Mouse (Mus musculus) stomach, embryonic 15.5 days (tissue): ENCODE data around the gene Baiap2l1. TPM values are rescaled to one million over a fixed set of nuclear protein-coding genes. Genes with fewer than 3 reads are reported as not detected.

Source experiments
- ATAC-seq: fragments of 200-750 bp; cut with Nextera tagmentation; 2 replicates; pipeline ENCODE4 v1.8.0; 2017; ENCODE audit warnings: low read depth, moderate number of reproducible peaks, moderate TSS enrichment; ENCODE audit not compliant: insufficient read depth, low FRiP score
- H3K27ac ChIP-seq: fragments of 300-500 bp; sonication (generic); 2 replicates; pipeline ENCODE4 v1.5.1; 2015; ENCODE audit warnings: mild to moderate bottlenecking, inconsistent platforms
- H3K27me3 ChIP-seq: fragments of 300-500 bp; sonication (generic); replicated peaks from 2 replicates; pipeline ENCODE4 v1.6.1; 2015; ENCODE audit warnings: inconsistent platforms
- H3K36me3 ChIP-seq: fragments of 300-500 bp; sonication (generic); 2 replicates; pipeline ENCODE4 v1.6.1; 2015; ENCODE audit warnings: inconsistent platforms
- H3K4me1 ChIP-seq: fragments of 300-500 bp; sonication (generic); 2 replicates; pipeline ENCODE4 v1.6.1; 2015; ENCODE audit warnings: inconsistent platforms
- H3K4me2 ChIP-seq: fragments of 300-500 bp; sonication (generic); 2 replicates; pipeline ENCODE4 v1.6.1; 2015; ENCODE audit warnings: mild to moderate bottlenecking, inconsistent platforms
- H3K4me3 ChIP-seq: fragments of 300-500 bp; sonication (generic); replicated peaks from 2 replicates; pipeline ENCODE4 v1.5.1; 2015; ENCODE audit warnings: inconsistent platforms
- H3K9ac ChIP-seq: fragments of 300-500 bp; sonication (generic); 2 replicates; pipeline ENCODE4 v1.6.1; 2015; ENCODE audit warnings: inconsistent platforms
- H3K9me3 ChIP-seq: fragments of 300-500 bp; sonication (generic); 2 replicates; pipeline ENCODE4 v1.6.1; 2016; ENCODE audit warnings: inconsistent platforms
- WGBS: fragments of 180-500 bp; shearing (Covaris S2); methylation state at CpG from one replicate; pipeline ENCODE4 v1.1.7; 2015; 5-methylcytosine and 5-hydroxymethylcytosine counted together
- polyA plus RNA-seq: library from polyadenylated mRNA; unstranded; fragments of >200 nt; fragmentation: Nextera tagmentation; extraction: Ambion mirVana; gene quantifications from 2 replicates; pipeline ENCODE4 v1.2.1, GENCODE M21; 2015

Gene Baiap2l1
- polyA plus RNA-seq, 1 experiment from 2014 or later, result 20.1 TPM

- no peak overlapping the region for H3K4me2 ChIP-seq
- H3K36me3 ChIP-seq, result no peaks in the 10 kb centered on the region
- ATAC-seq, result no peak
- 49% methylated on average over 4 of the region's 4 CpGs for WGBS
- H3K9ac ChIP-seq, result no peak overlapping the region
- H3K27me3 ChIP-seq, result no peaks in the 10 kb centered on the region
- H3K9me3 ChIP-seq, result no peaks in the 10 kb centered on the region
- H3K4me3 ChIP-seq, result no peak overlapping the region
- no peak overlapping the region for H3K27ac ChIP-seq
- peaks cover 6% of the 10 kb centered on the region; the same call in 1 of the 2 replicates for H3K4me1 ChIP-seq
These were observed 136.6 kb downstream of the Baiap2l1 start for GRCm38 (mm10) chr5:144221305-144221704.

- Histone ChIP-seq H3K9ac (no peak overlapping the region), H3K27ac (no peak overlapping the region), H3K9me3 (no peaks in the 10 kb centered on the region), H3K4me1 (peaks cover 6% of the 10 kb centered on the region; the same call in 1 of the 2 replicates), H3K4me2 (no peak overlapping the region), H3K4me3 (no peak overlapping the region), H3K36me3 (no peaks in the 10 kb centered on the region), H3K27me3 (no peaks in the 10 kb centered on the region)
- ATAC-seq, result no peak
- WGBS, result 85% methylated on average over 5 of the region's 5 CpGs
These were observed 138.0 kb downstream of the Baiap2l1 start for GRCm38 (mm10) chr5:144219936-144220335.

- WGBS, result 70% methylated on average over 12 of the region's 12 CpGs
These were observed 138.6 kb downstream of the Baiap2l1 start for GRCm38 (mm10) chr5:144219306-144219705.

GRCm38 (mm10) chr5:144218061-144218460 is 139.9 kb downstream of the Baiap2l1 start:
- Histone ChIP-seq H3K4me2 (no peak overlapping the region), H3K4me3 (no peak overlapping the region), H3K27me3 (no peaks in the 10 kb centered on the region), H3K36me3 (0 out of 2 replicates have a peak, but pooled peaks cover 7% of the 10 kb centered on the region), H3K9me3 (no peaks in the 10 kb centered on the region), H3K9ac (no peak overlapping the region), H3K4me1 (peaks cover 6% of the 10 kb centered on the region; the same call in 1 of the 2 replicates), H3K27ac (no peak overlapping the region)
- ATAC-seq, result no peak
- WGBS, result 87% methylated on average over 7 of the region's 7 CpGs

More at GRCm38 (mm10) chr5:144219306-144219705, 138.6 kb downstream of the Baiap2l1 start:
- H3K4me2 ChIP-seq, result no peak overlapping the region
- H3K4me1 ChIP-seq, result peaks cover 6% of the 10 kb centered on the region; the same call in 1 of the 2 replicates
- no peak overlapping the region for H3K27ac ChIP-seq
- H3K9ac ChIP-seq, result no peak overlapping the region
- ATAC-seq, result no peak
- H3K36me3 ChIP-seq, result no peaks in the 10 kb centered on the region
- no peak overlapping the region for H3K4me3 ChIP-seq
- no peaks in the 10 kb centered on the region for H3K9me3 ChIP-seq
- H3K27me3 ChIP-seq, result no peaks in the 10 kb centered on the region

- Histone ChIP-seq H3K9ac (no peak overlapping the region), H3K9me3 (no peaks in the 10 kb centered on the region), H3K4me3 (no peak overlapping the region), H3K4me2 (no peak overlapping the region), H3K36me3 (peaks cover 22% of the 10 kb centered on the region; the same call in 1 of the 2 replicates), H3K4me1 (no peaks in the 10 kb centered on the region), H3K27me3 (no peaks in the 10 kb centered on the region), H3K27ac (no peak overlapping the region)
- WGBS, result 95% methylated on average over 2 of the region's 2 CpGs
- ATAC-seq, result no peak
These were observed 141.9 kb downstream of the Baiap2l1 start for GRCm38 (mm10) chr5:144215992-144216391.

Other genes with a start within 250 kb of the Baiap2l1 start
- 21.8 and 34.2 TPM in 2 replicates for gene Bhlha15, start 167.8 kb downstream of the Baiap2l1 start, polyA plus RNA-seq
- 21.2 and 21.7 TPM in 2 replicates for gene Tecpr1, start 134.5 kb downstream of the Baiap2l1 start, polyA plus RNA-seq
- gene Bri3, start 113.7 kb downstream of the Baiap2l1 start, polyA plus RNA-seq, result 125 and 133 TPM in 2 replicates
- gene Nptx2, start 187.8 kb upstream of the Baiap2l1 start, polyA plus RNA-seq, result 3.0 and 3.2 TPM in 2 replicates